Mouse (Mus musculus) adrenal gland, adult (tissue): ENCODE measurements around the gene Tmem144.
A peak's percentile ranks its signal among the peaks of the same experiment; 100 is the strongest.

ENCODE experiments used
- DNase-seq, 2 experiments: peaks; one replicate each; pipeline ENCODE4 v3.0.0; 2022 to 2023; ENCODE audit warnings: low spot score in 1 of 2; ENCODE audit not compliant: inconsistent age in 2 of 2

Gene Tmem144

GRCm38 (mm10) chr3:79852654-79853166 is at the start of gene Tmem144:
Gene Tmem144 (minus strand): TSS chr3:79852773.
- DNase-seq: peak in 1 of 2 experiments; percentile 23

GRCm38 (mm10) chr3:79901734-79902133 is 49.2 kb upstream of the Tmem144 start:
- DNase-seq: no peak

GRCm38 (mm10) chr3:79901321-79901720 is 48.7 kb upstream of the Tmem144 start:
- DNase-seq: no peak

GRCm38 (mm10) chr3:79900502-79900901 is 47.9 kb upstream of the Tmem144 start:
- DNase-seq: no peak

GRCm38 (mm10) chr3:79899906-79900305 is 47.3 kb upstream of the Tmem144 start:
- DNase-seq: no peak

- no peak for DNase-seq
Measured at GRCm38 (mm10) chr3:79898514-79898913, 45.9 kb upstream of the Tmem144 start.

- peak in 1 of 2 experiments; percentile 21 for DNase-seq
Measured at GRCm38 (mm10) chr3:79897534-79898370, 45.2 kb upstream of the Tmem144 start.

- no peak for DNase-seq
Measured at GRCm38 (mm10) chr3:79887966-79888365, 35.4 kb upstream of the Tmem144 start.

GRCm38 (mm10) chr3:79887161-79887855 is 34.7 kb upstream of the Tmem144 start:
- DNase-seq: no peak

GRCm38 (mm10) chr3:79886357-79887091 is 34.0 kb upstream of the Tmem144 start:
- peak; percentile 35 to 60 for DNase-seq

GRCm38 (mm10) chr3:79885686-79886356 is 33.2 kb upstream of the Tmem144 start:
- DNase-seq: peak; percentile 62 to 84

GRCm38 (mm10) chr3:79884761-79885189 is 32.2 kb upstream of the Tmem144 start:
- DNase-seq: peak; percentile 68 to 88

- DNase-seq: no peak
Measured at GRCm38 (mm10) chr3:79884305-79884704, 31.7 kb upstream of the Tmem144 start, which contains the start of gene Fam198b. Gene Fam198b (plus strand): TSS chr3:79884533.

GRCm38 (mm10) chr3:79883092-79883491 is 30.5 kb upstream of the Tmem144 start:
- DNase-seq: peak; percentile 69 to 90

GRCm38 (mm10) chr3:79881645-79882044 is 29.1 kb upstream of the Tmem144 start:
- no peak for DNase-seq

GRCm38 (mm10) chr3:79879246-79879645 is 26.7 kb upstream of the Tmem144 start:
- no peak for DNase-seq

GRCm38 (mm10) chr3:79878350-79878749 is 25.8 kb upstream of the Tmem144 start:
- no peak for DNase-seq

GRCm38 (mm10) chr3:79875471-79875870 is 22.9 kb upstream of the Tmem144 start:
- no peak for DNase-seq

GRCm38 (mm10) chr3:79867121-79867709 is 14.6 kb upstream of the Tmem144 start:
- DNase-seq: no peak

GRCm38 (mm10) chr3:79866526-79866925 is 14.0 kb upstream of the Tmem144 start:
- no peak for DNase-seq
